Mouse (Mus musculus) lung, embryonic 16.5 days (tissue): ENCODE data around the gene Tmtc4. TPM values are rescaled to one million over a fixed set of nuclear protein-coding genes. Genes with fewer than 3 reads are reported as not detected.

Experiments
- ATAC-seq: fragments of 200-750 bp; cut with Nextera tagmentation; 2 replicates; pipeline ENCODE4 v1.8.0; 2017; ENCODE audit warnings: low read depth, mild to moderate bottlenecking, moderate library complexity
- H3K27ac ChIP-seq: fragments of 300-500 bp; sonication (generic); 2 replicates; pipeline ENCODE4 v1.5.1; 2014; ENCODE audit warnings: mild to moderate bottlenecking, control low read depth, low read length
- H3K27me3 ChIP-seq: fragments of 300-500 bp; sonication (generic); 2 replicates; pipeline ENCODE4 v1.6.1; 2014; ENCODE audit warnings: low read depth, low read length, mixed read lengths; ENCODE audit not compliant: control insufficient read depth, insufficient read depth
- H3K36me3 ChIP-seq: fragments of 300-500 bp; sonication (generic); 2 replicates; pipeline ENCODE4 v1.6.1; 2014; ENCODE audit warnings: low read length; ENCODE audit not compliant: control insufficient read depth, insufficient read depth
- H3K4me1 ChIP-seq: fragments of 300-500 bp; sonication (generic); replicated peaks from 2 replicates; pipeline ENCODE4 v1.6.1; 2014; ENCODE audit warnings: low read length, mixed read lengths; ENCODE audit not compliant: control insufficient read depth, insufficient read depth
- H3K4me2 ChIP-seq: fragments of 300-500 bp; sonication (generic); 2 replicates; pipeline ENCODE4 v1.6.1; 2014; ENCODE audit warnings: low read depth, low read length, control low read depth
- H3K4me3 ChIP-seq: fragments of 300-500 bp; sonication (generic); 2 replicates; pipeline ENCODE4 v1.5.1; 2014; ENCODE audit warnings: mild to moderate bottlenecking, low read length, control low read depth
- H3K9ac ChIP-seq: fragments of 300-500 bp; sonication (generic); 2 replicates; pipeline ENCODE4 v1.6.1; 2014; ENCODE audit warnings: low read length, control low read depth
- H3K9me3 ChIP-seq: fragments of 300-500 bp; sonication (generic); 2 replicates; pipeline ENCODE4 v1.6.1; 2016; ENCODE audit warnings: low read length; ENCODE audit not compliant: control insufficient read depth
- WGBS: fragments of 180-500 bp; shearing (Covaris S2); extraction: QIAGEN DNeasy Blood & Tissue Kit; methylation state at CpG from one replicate; pipeline ENCODE4 v1.1.7; 2014; 5-methylcytosine and 5-hydroxymethylcytosine counted together
- polyA plus RNA-seq: library from polyadenylated mRNA; unstranded; fragments of >200 nt; fragmentation: Nextera tagmentation; extraction: Ambion mirVana; gene quantifications from 2 replicates; pipeline ENCODE4 v1.2.1, GENCODE M21; 2015

Tmtc4 gene
- polyA plus RNA-seq, 1 experiment from 2014 or later, result 14.9 TPM

DNA sequence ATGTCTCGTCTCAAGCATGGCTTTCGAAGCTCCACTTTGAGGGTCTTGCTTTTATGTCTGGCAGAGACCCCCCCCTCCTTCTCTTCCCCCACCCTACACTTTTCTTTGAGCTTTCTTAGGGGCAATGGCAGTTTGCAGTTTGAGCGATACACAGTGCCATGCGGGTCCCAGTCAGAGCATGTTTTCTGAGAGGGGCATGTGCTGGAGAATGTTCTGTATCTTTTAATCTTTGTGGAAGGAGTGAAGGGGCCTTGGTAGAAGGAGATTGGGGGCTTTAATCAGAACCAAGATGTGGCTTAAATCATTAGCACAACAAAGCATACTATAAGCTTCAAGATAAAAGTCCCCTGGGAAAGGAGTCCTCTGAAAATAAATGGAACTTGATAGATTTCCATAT lies 100.4 kb downstream of the Tmtc4 start:
- no peak overlapping the region for H3K4me3 ChIP-seq
- H3K27me3 ChIP-seq, result no peaks in the 10 kb centered on the region
- ATAC-seq, result no peak
- H3K36me3 ChIP-seq, result no peaks in the 10 kb centered on the region
- no peaks in the 10 kb centered on the region for H3K9me3 ChIP-seq
- no peak overlapping the region for H3K9ac ChIP-seq
- no peak overlapping the region for H3K27ac ChIP-seq
- H3K4me2 ChIP-seq, result no peak overlapping the region
- 77% methylated on average over 4 of the region's 4 CpGs for WGBS
- 0 out of 2 replicates have a peak, but pooled peaks cover 2% of the 10 kb centered on the region for H3K4me1 ChIP-seq

DNA sequence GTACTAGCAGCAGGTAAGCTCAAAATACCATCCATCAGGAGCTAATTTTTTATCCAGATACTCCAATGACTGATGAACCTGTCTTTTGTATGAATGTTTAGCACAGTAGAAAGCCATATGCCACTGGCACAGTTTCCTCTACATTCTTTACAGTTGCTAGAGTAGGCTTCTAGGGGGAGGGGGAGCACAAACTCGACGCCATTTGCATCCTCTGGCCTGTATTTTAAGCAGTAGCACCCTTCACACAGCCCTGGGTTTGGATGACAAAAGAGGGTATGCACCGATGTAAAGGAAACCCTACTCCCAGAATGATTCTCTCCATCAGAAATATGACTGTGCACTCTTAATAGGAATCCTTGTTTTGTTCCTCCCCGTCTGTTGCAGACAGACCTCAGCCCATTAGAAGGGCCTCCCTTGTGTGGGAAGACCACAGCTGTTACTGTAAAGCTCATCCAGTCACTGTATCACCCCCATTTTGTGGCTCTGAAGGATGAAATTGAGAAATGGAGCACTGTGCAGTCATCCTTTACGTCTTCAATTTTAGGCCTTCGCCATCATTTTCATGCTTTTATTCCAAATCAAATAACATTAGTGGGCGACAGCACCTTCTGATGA lies 100.9 kb downstream of the Tmtc4 start:
- H3K4me1 ChIP-seq, result 0 out of 2 replicates have a peak, but pooled peaks cover 2% of the 10 kb centered on the region
- no peak overlapping the region for H3K4me3 ChIP-seq
- no peaks in the 10 kb centered on the region for H3K27me3 ChIP-seq
- no peak overlapping the region for H3K9ac ChIP-seq
- no peak for ATAC-seq
- H3K27ac ChIP-seq, result no peak overlapping the region
- no peak overlapping the region for H3K4me2 ChIP-seq
- H3K36me3 ChIP-seq, result no peaks in the 10 kb centered on the region
- H3K9me3 ChIP-seq, result no peaks in the 10 kb centered on the region
- WGBS, result 82% methylated on average over 7 of the region's 7 CpGs

DNA sequence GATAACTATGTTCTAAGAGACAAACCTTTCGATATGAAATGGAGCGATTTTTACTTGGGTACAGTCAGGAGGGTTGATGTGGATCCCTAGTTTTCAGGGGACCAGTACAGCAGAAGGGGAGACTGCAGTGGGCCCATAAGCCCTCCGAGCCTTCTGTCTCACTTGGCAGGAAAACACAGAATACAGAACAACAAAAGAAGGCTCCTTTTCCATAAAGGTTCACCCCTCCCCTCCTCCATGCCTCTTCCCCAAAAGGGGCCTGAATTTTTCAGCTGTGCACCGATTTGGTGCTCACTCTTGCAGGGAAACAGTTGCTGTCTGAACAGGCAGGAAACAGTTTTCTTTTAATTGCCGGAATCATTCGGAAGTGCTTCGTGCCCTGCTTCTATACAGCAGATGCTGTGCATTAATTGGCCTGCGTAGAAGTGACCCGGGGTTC lies 101.6 kb downstream of the Tmtc4 start:
- H3K4me2 ChIP-seq, result no peak overlapping the region
- no peak overlapping the region for H3K9ac ChIP-seq
- no peak overlapping the region for H3K4me3 ChIP-seq
- no peak overlapping the region for H3K27ac ChIP-seq
- H3K4me1 ChIP-seq, result 0 out of 2 replicates have a peak, but pooled peaks cover 2% of the 10 kb centered on the region
- no peaks in the 10 kb centered on the region for H3K9me3 ChIP-seq
- 81% methylated on average over 9 of the region's 9 CpGs for WGBS
- ATAC-seq, result no peak
- H3K27me3 ChIP-seq, result no peaks in the 10 kb centered on the region
- no peaks in the 10 kb centered on the region for H3K36me3 ChIP-seq

DNA sequence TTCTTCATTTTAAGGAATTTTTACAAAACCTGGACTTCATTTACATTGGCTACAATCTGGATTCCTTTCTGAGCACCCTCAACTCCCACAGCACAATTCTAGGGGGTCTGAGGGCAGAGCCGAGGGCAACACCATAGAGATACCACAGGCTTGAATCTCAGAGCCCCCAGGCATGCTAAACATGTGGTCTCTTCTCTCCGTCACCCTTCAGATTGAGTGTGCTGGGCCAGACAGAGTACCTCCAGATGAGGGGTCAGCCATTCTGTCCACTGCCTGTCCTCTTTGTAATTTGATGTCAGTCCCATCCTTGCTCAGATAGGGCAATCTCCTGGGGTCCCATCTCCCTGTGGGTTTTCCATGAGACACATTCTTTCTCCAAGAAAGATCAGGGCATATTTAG lies 102.1 kb downstream of the Tmtc4 start:
- no peaks in the 10 kb centered on the region for H3K36me3 ChIP-seq
- no peaks in the 10 kb centered on the region for H3K27me3 ChIP-seq
- no peaks in the 10 kb centered on the region for H3K9me3 ChIP-seq
- H3K27ac ChIP-seq, result no peak overlapping the region
- no peak overlapping the region for H3K4me3 ChIP-seq
- 57% methylated on average over 2 of the region's 2 CpGs for WGBS
- H3K9ac ChIP-seq, result no peak overlapping the region
- ATAC-seq, result no peak
- no peak overlapping the region for H3K4me2 ChIP-seq
- 0 out of 2 replicates have a peak, but pooled peaks cover 2% of the 10 kb centered on the region for H3K4me1 ChIP-seq

DNA sequence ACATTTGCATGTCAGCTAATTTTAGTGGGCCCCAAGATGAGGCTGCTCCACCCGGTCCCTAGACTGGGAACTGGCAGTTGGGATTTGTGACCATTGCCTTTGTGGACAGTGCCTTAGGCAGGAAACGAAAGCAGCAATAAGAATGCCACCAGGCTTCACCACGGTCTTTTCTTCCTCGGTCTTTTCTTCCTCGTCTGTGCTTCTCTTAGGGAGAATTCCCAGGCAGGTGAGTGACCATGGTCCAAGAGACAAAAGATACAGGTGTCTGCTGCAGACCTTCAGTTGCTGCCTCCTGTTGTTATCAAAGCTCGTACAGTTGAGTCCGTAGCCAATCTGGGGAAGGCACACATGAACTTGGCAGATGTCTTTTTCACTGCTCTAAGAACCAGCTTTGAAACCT lies 103.5 kb downstream of the Tmtc4 start:
- ATAC-seq, result no peak
- WGBS, result 79% methylated on average over 7 of the region's 7 CpGs
- Histone ChIP-seq H3K27ac (no peak overlapping the region), H3K4me3 (no peak overlapping the region), H3K4me2 (no peak overlapping the region), H3K36me3 (no peaks in the 10 kb centered on the region), H3K9me3 (no peaks in the 10 kb centered on the region), H3K27me3 (no peaks in the 10 kb centered on the region), H3K4me1 (0 out of 2 replicates have a peak, but pooled peaks cover 2% of the 10 kb centered on the region), H3K9ac (no peak overlapping the region)

DNA sequence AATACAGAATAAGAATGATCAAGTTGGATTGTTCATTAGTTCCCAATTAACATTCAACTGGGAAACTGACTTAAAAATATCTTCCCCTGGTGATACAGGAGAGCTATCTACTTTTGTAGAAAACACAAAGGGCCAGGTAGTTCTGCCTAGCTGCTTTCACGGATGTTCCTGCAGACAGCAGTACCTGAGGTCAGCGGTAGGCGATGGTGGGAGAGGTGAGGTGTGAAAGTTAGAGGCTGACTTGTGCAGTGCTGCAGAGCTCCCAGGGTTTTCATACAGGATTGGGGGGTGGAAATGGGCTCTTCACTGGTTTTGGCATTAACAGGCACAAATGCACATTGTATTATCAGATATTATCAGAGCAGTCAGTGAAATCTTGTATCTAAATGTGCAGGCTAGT lies 106.0 kb downstream of the Tmtc4 start:
- WGBS, result 69% methylated on average over 3 of the region's 3 CpGs
- Histone ChIP-seq H3K4me3 (no peak overlapping the region), H3K9me3 (no peaks in the 10 kb centered on the region)

DNA sequence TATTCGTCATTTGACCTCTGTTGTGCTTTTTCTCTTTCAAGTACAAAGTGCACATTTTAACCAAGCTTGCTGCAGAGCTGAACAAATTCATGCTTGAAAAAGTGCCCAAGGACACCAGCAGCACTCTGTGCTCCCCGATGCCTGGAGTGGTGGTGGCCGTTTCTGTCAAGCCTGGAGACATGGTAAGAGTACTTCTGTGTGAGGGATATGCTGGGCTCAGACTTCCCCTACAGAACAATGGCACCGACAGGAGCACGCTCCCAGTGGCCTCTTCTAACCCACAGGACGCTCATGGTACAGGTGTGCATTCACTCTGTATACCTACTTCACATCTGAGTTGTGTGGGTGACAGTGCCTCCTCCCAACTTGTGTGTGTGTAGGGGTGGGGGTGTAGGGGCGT lies 107.1 kb downstream of the Tmtc4 start:
- Histone ChIP-seq H3K27me3 (no peaks in the 10 kb centered on the region), H3K4me2 (no peak overlapping the region), H3K9me3 (no peaks in the 10 kb centered on the region), H3K9ac (no peak overlapping the region), H3K27ac (no peak overlapping the region), H3K4me1 (no peaks in the 10 kb centered on the region), H3K36me3 (no peaks in the 10 kb centered on the region), H3K4me3 (no peak overlapping the region)
- ATAC-seq, result no peak
- 63% methylated on average over 7 of the region's 7 CpGs for WGBS

More for the DNA sequence above, 106.0 kb downstream of the Tmtc4 start:
- H3K27ac ChIP-seq, result no peak overlapping the region
- no peak for ATAC-seq
- H3K4me2 ChIP-seq, result no peak overlapping the region
- no peaks in the 10 kb centered on the region for H3K4me1 ChIP-seq
- no peak overlapping the region for H3K9ac ChIP-seq
- no peaks in the 10 kb centered on the region for H3K27me3 ChIP-seq
- H3K36me3 ChIP-seq, result no peaks in the 10 kb centered on the region

DNA sequence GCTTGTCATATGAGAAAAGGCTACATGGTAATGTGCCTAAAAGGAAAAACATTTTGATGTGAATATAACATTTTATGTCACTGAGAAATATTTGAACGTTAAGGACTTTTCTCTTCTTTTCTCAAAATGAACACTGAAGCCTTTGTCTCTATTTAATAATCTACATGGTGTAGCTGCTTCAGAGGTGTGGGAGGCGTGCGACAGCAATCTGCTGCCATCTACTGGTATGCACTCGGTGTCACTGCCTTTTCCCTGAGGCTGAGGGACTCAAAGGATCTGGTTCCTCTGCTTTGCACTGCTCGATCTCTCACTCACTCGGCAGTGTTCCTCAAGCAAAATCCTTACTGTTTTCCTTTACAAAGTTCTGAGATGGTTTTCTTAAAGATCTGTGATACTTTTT lies 107.7 kb downstream of the Tmtc4 start:
- Histone ChIP-seq H3K9me3 (no peaks in the 10 kb centered on the region), H3K36me3 (no peaks in the 10 kb centered on the region), H3K27ac (no peak overlapping the region), H3K4me1 (no peaks in the 10 kb centered on the region), H3K27me3 (no peaks in the 10 kb centered on the region), H3K9ac (no peak overlapping the region), H3K4me2 (no peak overlapping the region), H3K4me3 (no peak overlapping the region)
- peak; percentile 92 for ATAC-seq
- WGBS, result 2% methylated on average over 6 of the region's 6 CpGs

DNA sequence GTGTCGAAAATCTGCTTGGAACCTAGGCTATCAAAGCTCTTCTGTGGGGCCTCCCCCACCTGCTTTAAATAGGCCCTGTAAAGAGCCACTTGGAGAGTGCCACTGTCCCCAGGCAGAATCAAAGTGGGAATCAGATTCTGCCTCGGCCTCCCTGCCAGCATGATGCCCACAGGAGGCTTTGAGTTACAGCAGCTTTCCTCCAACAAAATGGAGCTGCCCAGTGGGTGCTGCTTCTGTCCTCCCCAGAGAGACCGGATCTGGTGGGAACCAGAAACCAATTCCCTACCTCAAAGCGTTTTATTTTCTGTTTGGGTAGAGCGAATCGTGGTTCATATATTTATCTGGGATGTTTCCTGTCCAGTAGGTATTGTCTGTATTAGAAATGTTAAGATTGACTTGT lies 108.2 kb downstream of the Tmtc4 start:
- H3K9ac ChIP-seq, result no peak overlapping the region
- no peak overlapping the region for H3K4me2 ChIP-seq
- H3K27ac ChIP-seq, result no peak overlapping the region
- H3K9me3 ChIP-seq, result no peaks in the 10 kb centered on the region
- H3K4me1 ChIP-seq, result no peaks in the 10 kb centered on the region
- WGBS, result 72% methylated on average over 6 of the region's 6 CpGs
- no peak for ATAC-seq
- H3K4me3 ChIP-seq, result no peak overlapping the region
- no peaks in the 10 kb centered on the region for H3K27me3 ChIP-seq
- no peaks in the 10 kb centered on the region for H3K36me3 ChIP-seq

DNA sequence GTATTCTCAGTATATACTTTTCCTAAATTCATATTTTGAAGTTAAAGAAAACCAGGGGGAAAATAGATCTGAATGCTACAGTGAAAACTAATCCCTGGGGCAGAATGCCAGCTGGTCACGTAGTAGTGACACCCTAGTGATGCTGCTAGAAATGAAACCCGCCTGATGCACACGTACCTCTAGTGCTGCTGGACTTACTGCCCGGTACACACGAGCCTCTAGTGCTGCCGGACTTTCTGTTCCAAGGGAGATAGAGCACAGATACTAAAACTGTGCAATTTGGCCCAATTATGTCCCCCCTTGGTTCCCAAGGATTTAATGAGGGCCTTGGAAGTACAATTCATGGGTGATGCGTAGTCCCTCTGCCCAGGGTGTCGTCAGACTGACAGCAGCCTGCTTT lies 108.8 kb downstream of the Tmtc4 start:
- no peaks in the 10 kb centered on the region for H3K27me3 ChIP-seq

More for the DNA sequence above, 108.8 kb downstream of the Tmtc4 start:
- WGBS, result 79% methylated on average over 8 of the region's 8 CpGs
- Histone ChIP-seq H3K27ac (no peak overlapping the region), H3K36me3 (no peaks in the 10 kb centered on the region), H3K4me3 (no peak overlapping the region), H3K9me3 (no peaks in the 10 kb centered on the region), H3K4me1 (no peaks in the 10 kb centered on the region), H3K4me2 (no peak overlapping the region), H3K9ac (no peak overlapping the region)
- ATAC-seq, result no peak
